Mouse (Mus musculus) forebrain, embryonic 12.5 days (tissue): ENCODE results near the gene Ubtd2. TPM values are rescaled to one million over a fixed set of nuclear protein-coding genes. Genes with fewer than 3 reads are reported as not detected.

ENCODE experiments used
- ATAC-seq: fragments of 200-750 bp; cut with Nextera tagmentation; 2 replicates; pipeline ENCODE4 v1.8.0; 2017; ENCODE audit warnings: moderate TSS enrichment; ENCODE audit not compliant: low FRiP score
- H3K27ac ChIP-seq: fragments of 300-500 bp; sonication (generic); 2 replicates; pipeline ENCODE4 v1.5.1; 2016; ENCODE audit warnings: mild to moderate bottlenecking
- H3K27me3 ChIP-seq: fragments of 300-500 bp; sonication (generic); 2 replicates; pipeline ENCODE4 v1.6.1; 2016; ENCODE audit warnings: mild to moderate bottlenecking
- H3K36me3 ChIP-seq: fragments of 300-500 bp; sonication (generic); replicated peaks from 2 replicates; pipeline ENCODE4 v1.6.1; 2016; ENCODE audit warnings: mild to moderate bottlenecking
- H3K4me1 ChIP-seq: fragments of 300-500 bp; sonication (generic); 2 replicates; pipeline ENCODE4 v1.6.1; 2016
- H3K4me2 ChIP-seq: fragments of 300-500 bp; sonication (generic); 2 replicates; pipeline ENCODE4 v1.6.1; 2016; ENCODE audit warnings: mild to moderate bottlenecking, moderate library complexity
- H3K4me3 ChIP-seq: fragments of 300-500 bp; sonication (generic); replicated peaks from 2 replicates; pipeline ENCODE4 v1.5.1; 2016; ENCODE audit warnings: mild to moderate bottlenecking
- H3K9ac ChIP-seq: fragments of 300-500 bp; sonication (generic); 2 replicates; pipeline ENCODE4 v1.6.1; 2016; ENCODE audit warnings: mild to moderate bottlenecking
- H3K9me3 ChIP-seq: fragments of 300-500 bp; sonication (generic); 2 replicates; pipeline ENCODE4 v1.6.1; 2016
- WGBS: fragments of 180-500 bp; shearing (Covaris S2); methylation state at CpG from one replicate; pipeline ENCODE4 v1.1.7; 2016; 5-methylcytosine and 5-hydroxymethylcytosine counted together
- polyA plus RNA-seq: library from polyadenylated mRNA; unstranded; fragments of >200 nt; fragmentation: Nextera tagmentation; extraction: Ambion mirVana; gene quantifications from 2 replicates; pipeline ENCODE4 v1.2.1, GENCODE M21; 2016

Gene Ubtd2
- polyA plus RNA-seq, 1 experiment from 2014 or later, result 68.3 TPM

DNA sequence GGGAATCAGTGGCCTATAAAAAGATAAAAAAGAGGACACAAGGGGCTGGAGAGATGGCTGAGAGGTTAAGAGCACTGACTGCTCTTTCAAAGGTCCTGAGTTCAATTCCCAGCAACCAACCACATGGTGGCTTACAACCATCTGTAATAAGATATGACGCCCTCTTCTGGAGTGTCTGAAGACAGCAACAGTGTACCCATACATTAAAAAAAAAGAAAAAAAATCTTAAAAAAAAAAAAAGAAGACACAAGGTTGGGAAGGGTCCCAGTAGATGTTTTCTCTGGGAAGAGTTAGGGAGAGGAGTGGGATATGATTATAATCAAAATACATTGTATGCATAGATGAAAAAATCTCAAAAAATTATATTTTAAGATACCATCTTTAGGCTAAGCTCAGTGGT is 10.0 kb upstream of the Ubtd2 start:
- no peak for ATAC-seq
- WGBS, result 80% methylated on average over 1 of the region's 1 CpGs
- no peaks in the 10 kb centered on the region; the same call in 1 of the 2 replicates for H3K4me1 ChIP-seq
- H3K4me3 ChIP-seq, result no peak overlapping the region
- H3K9me3 ChIP-seq, result no peaks in the 10 kb centered on the region
- peaks cover 9% of the 10 kb centered on the region; the same call in 1 of the 2 replicates for H3K27me3 ChIP-seq
- no peak overlapping the region for H3K27ac ChIP-seq
- no peaks in the 10 kb centered on the region for H3K36me3 ChIP-seq
- H3K4me2 ChIP-seq, result no peak overlapping the region
- no peak overlapping the region for H3K9ac ChIP-seq

GRCm38 (mm10) chr11:32445637-32446226 is 9.4 kb upstream of the Ubtd2 start:
- 84% methylated on average over 6 of the region's 6 CpGs for WGBS
- H3K9me3 ChIP-seq, result no peaks in the 10 kb centered on the region

DNA sequence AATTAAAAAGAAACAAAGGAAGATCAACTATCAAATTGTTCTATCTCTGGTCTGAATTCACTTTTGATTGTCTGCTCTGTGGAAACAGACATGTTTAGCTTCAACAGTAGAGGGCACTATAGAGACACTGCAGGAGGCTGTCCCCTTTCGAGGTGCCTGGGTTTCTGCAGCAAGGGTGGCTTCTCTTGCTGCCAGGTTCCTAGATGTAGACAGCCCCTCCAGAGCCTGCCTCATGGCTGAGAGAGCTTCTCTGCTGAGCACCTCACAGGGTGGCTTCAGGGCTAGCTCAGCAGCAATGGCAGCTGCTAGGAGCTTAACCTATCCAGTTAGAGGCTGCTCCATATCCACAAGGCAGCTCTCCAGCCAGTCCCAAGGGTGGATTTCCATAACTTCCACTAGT is 5.0 kb upstream of the Ubtd2 start:
- H3K36me3 ChIP-seq, result no peaks in the 10 kb centered on the region
- no peaks in the 10 kb centered on the region for H3K9me3 ChIP-seq
- no peak overlapping the region for H3K4me3 ChIP-seq
- H3K4me1 ChIP-seq, result peaks cover 8% of the 10 kb centered on the region; the same call in 1 of the 2 replicates
- H3K9ac ChIP-seq, result no peak overlapping the region
- no peak overlapping the region for H3K4me2 ChIP-seq
- ATAC-seq, result no peak
- H3K27ac ChIP-seq, result no peak overlapping the region
- peaks cover 18% of the 10 kb centered on the region for H3K27me3 ChIP-seq
- 0% methylated on average over 1 of the region's 1 CpGs for WGBS

More at GRCm38 (mm10) chr11:32445637-32446226, 9.4 kb upstream of the Ubtd2 start:
- Histone ChIP-seq H3K4me3 (no peak overlapping the region), H3K4me1 (no peaks in the 10 kb centered on the region; the same call in 1 of the 2 replicates), H3K27me3 (peaks cover 12% of the 10 kb centered on the region; the same call in 1 of the 2 replicates), H3K4me2 (no peak overlapping the region), H3K9ac (no peak overlapping the region), H3K27ac (no peak overlapping the region), H3K36me3 (no peaks in the 10 kb centered on the region)
- ATAC-seq, result no peak

DNA sequence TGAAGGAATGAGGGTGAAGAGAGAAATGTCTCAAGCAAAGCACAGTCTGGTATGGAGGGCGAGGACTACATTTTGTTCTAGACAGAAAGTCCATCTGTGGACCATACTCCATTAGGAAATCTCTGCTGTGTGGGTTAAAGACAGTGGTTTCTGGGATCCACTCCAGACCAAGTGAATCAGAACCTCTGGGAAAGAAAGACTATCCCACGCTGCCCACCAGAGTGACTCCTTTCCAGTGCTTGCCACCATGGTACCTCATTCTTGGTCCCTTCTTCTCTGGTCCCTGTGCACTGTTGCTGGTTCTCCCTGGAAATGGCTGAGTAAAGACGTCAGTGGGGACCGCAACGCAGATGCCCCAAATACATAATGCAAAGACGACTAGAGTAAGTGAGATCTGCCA is 3.9 kb upstream of the Ubtd2 start:
- no peak for ATAC-seq
- H3K36me3 ChIP-seq, result no peaks in the 10 kb centered on the region
- WGBS, result 93% methylated on average over 6 of the region's 6 CpGs

GRCm38 (mm10) chr11:32452745-32453144 is 2.4 kb upstream of the Ubtd2 start:
- Histone ChIP-seq H3K36me3 (no peaks in the 10 kb centered on the region), H3K27ac (no peak overlapping the region), H3K27me3 (peaks cover 13% of the 10 kb centered on the region), H3K9ac (no peak overlapping the region), H3K4me1 (peaks cover 20% of the 10 kb centered on the region), H3K9me3 (no peaks in the 10 kb centered on the region), H3K4me3 (no peak overlapping the region), H3K4me2 (no peak overlapping the region)
- ATAC-seq, result no peak
- 91% methylated on average over 4 of the region's 4 CpGs for whole genome bisulfite sequencing

More for the DNA sequence above, 3.9 kb upstream of the Ubtd2 start:
- Histone ChIP-seq H3K9me3 (no peaks in the 10 kb centered on the region), H3K4me3 (no peak overlapping the region), H3K27ac (no peak overlapping the region), H3K9ac (no peak overlapping the region), H3K4me1 (peaks cover 10% of the 10 kb centered on the region; the same call in 1 of the 2 replicates), H3K27me3 (peaks cover 13% of the 10 kb centered on the region), H3K4me2 (no peak overlapping the region)

GRCm38 (mm10) chr11:32453353-32453915 is 1.7 kb upstream of the Ubtd2 start:
- no peak overlapping the region for H3K4me3 ChIP-seq
- peaks cover 20% of the 10 kb centered on the region for H3K4me1 ChIP-seq
- ATAC-seq, result no peak
- no peak overlapping the region for H3K4me2 ChIP-seq
- H3K9ac ChIP-seq, result no peak overlapping the region
- H3K27ac ChIP-seq, result no peak overlapping the region
- no peaks in the 10 kb centered on the region for H3K9me3 ChIP-seq
- H3K36me3 ChIP-seq, result no peaks in the 10 kb centered on the region
- peaks cover 13% of the 10 kb centered on the region for H3K27me3 ChIP-seq
- WGBS, result 54% methylated on average over 8 of the region's 8 CpGs

GRCm38 (mm10) chr11:32454231-32454799 is 855 bp upstream of the Ubtd2 start:
- WGBS, result 2% methylated on average over 19 of the region's 19 CpGs
- peak; percentile 39; the same call in 1 of the 2 replicates for ATAC-seq
- H3K27ac ChIP-seq, result peak overlapping the region; percentile 81

DNA sequence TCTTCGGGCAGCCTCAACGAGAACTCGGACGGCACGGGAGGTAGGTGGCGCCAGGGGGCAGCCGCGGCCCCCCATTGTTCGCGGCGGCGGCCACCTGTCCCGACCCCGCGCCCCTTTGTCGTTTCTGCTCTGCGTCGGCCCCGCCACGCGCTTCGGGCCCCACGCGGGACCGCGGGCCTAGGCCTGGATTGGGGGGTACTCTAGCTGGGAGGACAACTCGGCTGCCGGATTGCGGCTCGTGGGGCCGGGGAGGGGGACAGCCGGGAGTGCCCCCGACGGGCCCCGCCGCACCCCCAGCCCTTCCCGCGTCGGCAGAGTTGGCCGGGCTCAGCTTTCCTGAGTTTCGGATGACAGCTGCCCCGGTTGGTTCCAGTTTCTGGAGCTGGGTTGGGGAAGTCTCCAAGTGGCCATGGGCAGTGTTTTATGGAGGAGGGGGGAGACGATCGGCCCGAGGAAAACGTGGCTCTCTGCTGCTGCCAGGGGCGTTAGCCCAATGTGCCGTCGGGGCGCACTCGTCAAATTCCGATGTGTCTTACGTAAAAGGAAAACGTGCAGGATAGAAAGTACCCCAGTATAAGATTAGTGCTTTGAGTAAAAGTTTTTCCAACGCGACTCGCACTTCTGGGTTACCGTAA is 454 bp downstream of the Ubtd2 start:
- H3K36me3 ChIP-seq, result no peaks in the 10 kb centered on the region
- under 1% methylated on average over 47 of the region's 58 CpGs for WGBS
- peak overlapping the region; percentile 92 for H3K4me2 ChIP-seq
- H3K27ac ChIP-seq, result peak overlapping the region; percentile 98
- H3K4me1 ChIP-seq, result peaks cover 20% of the 10 kb centered on the region
- H3K27me3 ChIP-seq, result peaks cover 10% of the 10 kb centered on the region
- peak; percentile 62 for ATAC-seq
- peak overlapping the region; percentile 88 for H3K9ac ChIP-seq
- peak overlapping the region; percentile 79 for H3K4me3 ChIP-seq
- no peaks in the 10 kb centered on the region for H3K9me3 ChIP-seq

More at GRCm38 (mm10) chr11:32454231-32454799, 855 bp upstream of the Ubtd2 start:
- Histone ChIP-seq H3K4me1 (peaks cover 20% of the 10 kb centered on the region), H3K9ac (peak overlapping the region; percentile 88), H3K27me3 (peaks cover 13% of the 10 kb centered on the region), H3K9me3 (no peaks in the 10 kb centered on the region), H3K4me2 (peak overlapping the region; percentile 92), H3K4me3 (peak overlapping the region; percentile 79), H3K36me3 (no peaks in the 10 kb centered on the region)

GRCm38 (mm10) chr11:32456356-32456755 is 1.2 kb downstream of the Ubtd2 start:
- Histone ChIP-seq H3K9me3 (no peaks in the 10 kb centered on the region), H3K36me3 (no peaks in the 10 kb centered on the region), H3K4me3 (peak overlapping the region; percentile 79), H3K27ac (no peak overlapping the region), H3K9ac (peak overlapping the region; percentile 88), H3K4me1 (peaks cover 20% of the 10 kb centered on the region), H3K27me3 (peaks cover 5% of the 10 kb centered on the region), H3K4me2 (peak overlapping the region; percentile 92)
- 13% methylated on average over 6 of the region's 6 CpGs for WGBS
- no peak for ATAC-seq

GRCm38 (mm10) chr11:32464282-32464681 is 9.1 kb downstream of the Ubtd2 start:
- Histone ChIP-seq H3K36me3 (no peaks in the 10 kb centered on the region), H3K9ac (no peak overlapping the region), H3K4me1 (peaks cover 6% of the 10 kb centered on the region; the same call in 1 of the 2 replicates), H3K4me2 (no peak overlapping the region), H3K4me3 (no peak overlapping the region), H3K9me3 (no peaks in the 10 kb centered on the region), H3K27me3 (no peaks in the 10 kb centered on the region), H3K27ac (no peak overlapping the region)
- 72% methylated on average over 2 of the region's 2 CpGs for WGBS
- ATAC-seq, result no peak

DNA sequence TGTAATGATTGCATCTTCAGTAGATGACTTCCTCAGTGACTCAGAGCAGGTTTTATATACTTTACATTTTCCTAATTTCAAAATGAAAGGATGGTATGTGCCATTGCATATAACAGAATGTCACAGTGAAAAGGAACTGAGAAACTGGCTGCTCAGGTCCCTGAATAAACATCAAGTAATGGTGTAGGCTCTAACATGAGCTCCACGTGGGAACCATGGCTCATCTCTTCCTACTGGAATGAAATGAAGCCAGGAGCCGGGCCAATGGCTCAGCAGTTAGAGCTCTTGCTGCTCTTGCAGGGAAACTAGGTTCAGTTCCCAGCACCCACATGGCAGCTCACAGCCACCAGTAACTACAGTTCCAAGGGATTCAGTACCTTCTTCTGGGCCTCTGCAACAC is 16.8 kb downstream of the Ubtd2 start:
- Histone ChIP-seq H3K27me3 (no peaks in the 10 kb centered on the region), H3K4me1 (0 out of 2 replicates have a peak, but pooled peaks cover 5% of the 10 kb centered on the region), H3K9ac (no peak overlapping the region), H3K36me3 (no peaks in the 10 kb centered on the region), H3K27ac (no peak overlapping the region), H3K4me3 (no peak overlapping the region), H3K9me3 (no peaks in the 10 kb centered on the region), H3K4me2 (no peak overlapping the region)
- ATAC-seq, result no peak
- WGBS, result 77% methylated on average over 2 of the region's 2 CpGs

GRCm38 (mm10) chr11:32474725-32475124 is 19.6 kb downstream of the Ubtd2 start:
- Histone ChIP-seq H3K36me3 (no peaks in the 10 kb centered on the region), H3K4me3 (no peak overlapping the region), H3K9me3 (no peaks in the 10 kb centered on the region), H3K4me1 (0 out of 2 replicates have a peak, but pooled peaks cover 3% of the 10 kb centered on the region), H3K27ac (no peak overlapping the region), H3K4me2 (no peak overlapping the region), H3K9ac (no peak overlapping the region), H3K27me3 (no peaks in the 10 kb centered on the region)
- ATAC-seq, result no peak
- WGBS, result 91% methylated on average over 3 of the region's 3 CpGs
